Mouse (Mus musculus): ENCODE results near the gene Eps8l1.

DNA sequence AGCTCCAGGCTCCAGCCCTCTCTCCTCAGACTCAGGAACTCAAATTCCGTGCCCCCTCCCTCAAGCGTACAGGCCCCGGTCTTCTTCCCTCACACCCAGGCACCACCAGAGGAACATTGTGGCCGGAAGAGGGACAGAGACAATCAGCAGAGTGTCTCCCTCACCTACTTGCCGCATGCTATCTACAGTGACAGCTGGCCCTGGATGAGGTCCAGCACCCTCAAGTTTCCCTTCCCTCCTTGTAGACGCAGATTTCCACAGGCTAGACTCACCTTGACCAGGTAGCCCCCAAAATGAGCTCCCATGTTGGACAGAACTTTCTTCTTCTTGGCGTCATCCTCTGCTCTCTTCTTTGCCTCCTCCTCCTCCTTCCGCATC is 48.3 kb downstream of the Eps8l1 start:
- TF ChIP-seq CTCF (IDR thresholded peaks at IDR 0.05; ENCODE audit: low read depth, low read length) = no peak
- TF ChIP-seq POLR2A (IDR thresholded peaks at IDR 0.05; ENCODE audit: insufficient read depth, low read length) = no peak
